Mouse (Mus musculus): ENCODE results near the gene Chd3.
"Not testable (repeated sequence)": the region's sequence is repeated elsewhere in the genome, so short reads cannot be mapped to it uniquely, and the experiment has no call there.

Gene Chd3

GRCm38 (mm10) chr11:69332713-69333253, 36.4 kb downstream of the Chd3 start:
- in situ Hi-C loops (cut with MboI; ENCODE audit: unreplicated experiment in 2 of 2) = loop anchor here (5.0 to 10.0 kb wide), 2 partner anchors 35 to 52 kb away; partner anchors contain the start of gene Chd3 (in 1 of the 2)

GRCm38 (mm10) chr11:69331929-69332405, 37.2 kb downstream of the Chd3 start:
- in situ Hi-C loops (cut with MboI; ENCODE audit: unreplicated experiment in 2 of 2) = loop anchor here (5.0 to 10.0 kb wide), 2 partner anchors 35 to 53 kb away; partner anchors contain the start of gene Chd3 (in 1 of the 2)

GRCm38 (mm10) chr11:69331152-69331551, 38.1 kb downstream of the Chd3 start:
- in situ Hi-C loops (cut with MboI; ENCODE audit: unreplicated experiment in 2 of 2) = loop anchor here (5.0 to 10.0 kb wide), 2 partner anchors 36 to 54 kb away; partner anchors contain the start of gene Chd3 (in 1 of the 2)

GRCm38 (mm10) chr11:69328517-69328916, 40.7 kb downstream of the Chd3 start:
- in situ Hi-C loops (cut with MboI; ENCODE audit: unreplicated experiment in 2 of 2) = loop anchor here in 1 of 2 experiments (10.0 kb wide), 1 partner anchor 54 kb away; no protein-coding TSS in a partner anchor

GRCm38 (mm10) chr11:69327648-69328047, 41.6 kb downstream of the Chd3 start:
- in situ Hi-C loops (cut with MboI; ENCODE audit: unreplicated experiment in 2 of 2) = loop anchor here in 1 of 2 experiments (10.0 kb wide), 1 partner anchor 53 kb away; no protein-coding TSS in a partner anchor

- in situ Hi-C loops (cut with MboI; ENCODE audit: unreplicated experiment in 2 of 2) = loop anchor here in 1 of 2 experiments (10.0 kb wide), 1 partner anchor 52 kb away; no protein-coding TSS in a partner anchor
These were observed 42.1 kb downstream of the Chd3 start for GRCm38 (mm10) chr11:69327157-69327442.

GRCm38 (mm10) chr11:69326408-69327156, 42.6 kb downstream of the Chd3 start:
- in situ Hi-C loops (cut with MboI; ENCODE audit: unreplicated experiment in 2 of 2) = loop anchor here in 1 of 2 experiments (10.0 kb wide), 1 partner anchor 52 kb away; no protein-coding TSS in a partner anchor

GRCm38 (mm10) chr11:69325628-69326407, 43.4 kb downstream of the Chd3 start, which contains the start of gene Kcnab3:
Kcnab3 (plus strand) TSS chr11:69326258.
- in situ Hi-C loops (cut with MboI; ENCODE audit: unreplicated experiment in 2 of 2) = loop anchor here in 1 of 2 experiments (10.0 kb wide), 1 partner anchor 51 kb away; no protein-coding TSS in a partner anchor

GRCm38 (mm10) chr11:69324749-69325148, 44.5 kb downstream of the Chd3 start:
- in situ Hi-C loops (cut with MboI; ENCODE audit: unreplicated experiment in 2 of 2) = loop anchor here in 1 of 2 experiments (10.0 kb wide), 1 partner anchor 50 kb away; no protein-coding TSS in a partner anchor

- in situ Hi-C loops (cut with MboI; ENCODE audit: unreplicated experiment in 2 of 2) = loop anchor here in 1 of 2 experiments (10.0 kb wide), 1 partner anchor 49 kb away; no protein-coding TSS in a partner anchor
These were observed 45.5 kb downstream of the Chd3 start, which contains the start of the genes Cntrob and Trappc1 for GRCm38 (mm10) chr11:69323667-69324111. Cntrob (minus strand) TSS chr11:69323775. Trappc1 (plus strand) TSS chr11:69323980.

- in situ Hi-C loops (cut with MboI; ENCODE audit: unreplicated experiment in 2 of 2) = loop anchor here in 1 of 2 experiments (10.0 kb wide), 1 partner anchor 48 kb away; no protein-coding TSS in a partner anchor
These were observed 46.3 kb downstream of the Chd3 start for GRCm38 (mm10) chr11:69322693-69323471.

GRCm38 (mm10) chr11:69322010-69322409, 47.2 kb downstream of the Chd3 start:
- in situ Hi-C loops (cut with MboI; ENCODE audit: unreplicated experiment in 2 of 2) = loop anchor here in 1 of 2 experiments (10.0 kb wide), 1 partner anchor 47 kb away; no protein-coding TSS in a partner anchor

GRCm38 (mm10) chr11:69321580-69321979, 47.6 kb downstream of the Chd3 start:
- in situ Hi-C loops (cut with MboI; ENCODE audit: unreplicated experiment in 2 of 2) = loop anchor here in 1 of 2 experiments (10.0 kb wide), 1 partner anchor 47 kb away; no protein-coding TSS in a partner anchor

GRCm38 (mm10) chr11:69318000-69318399, 51.2 kb downstream of the Chd3 start:
- in situ Hi-C loops (cut with MboI; ENCODE audit: unreplicated experiment in 2 of 2) = not testable (repeated sequence)

GRCm38 (mm10) chr11:69316361-69316760, 52.8 kb downstream of the Chd3 start:
- in situ Hi-C loops (cut with MboI; ENCODE audit: unreplicated experiment in 2 of 2) = no loop called here

- in situ Hi-C loops (cut with MboI; ENCODE audit: unreplicated experiment in 2 of 2) = no loop called here
These were observed 57.9 kb downstream of the Chd3 start for GRCm38 (mm10) chr11:69311266-69311665.

GRCm38 (mm10) chr11:69306039-69306438, 63.2 kb downstream of the Chd3 start:
- in situ Hi-C loops (cut with MboI; ENCODE audit: unreplicated experiment in 2 of 2) = loop anchor here in 1 of 2 experiments (5.0 kb wide), 2 partner anchors 39 to 86 kb away; no protein-coding TSS in a partner anchor

GRCm38 (mm10) chr11:69305291-69305690, 63.9 kb downstream of the Chd3 start:
- in situ Hi-C loops (cut with MboI; ENCODE audit: unreplicated experiment in 2 of 2) = loop anchor here in 1 of 2 experiments (5.0 kb wide), 2 partner anchors 38 to 87 kb away; no protein-coding TSS in a partner anchor

GRCm38 (mm10) chr11:69302817-69303216, 66.4 kb downstream of the Chd3 start:
- in situ Hi-C loops (cut with MboI; ENCODE audit: unreplicated experiment in 2 of 2) = no loop called here
